Mouse (Mus musculus) right cerebral cortex, postnatal 4 days (tissue): ENCODE results near the gene Hist1h3g.

ENCODE experiments used
- DNase-seq: peaks from one replicate; pipeline ENCODE4 v3.0.0-alpha.2; 2022

Hist1h3g gene

GRCm38 (mm10) chr13:23515826-23516620 lies 19.2 kb upstream of the Hist1h3g start:
- DNase-seq = no peak

GRCm38 (mm10) chr13:23516822-23517602 lies 18.2 kb upstream of the Hist1h3g start:
- peak; percentile 79 for DNase-seq

- DNase-seq = peak; percentile 89
These were observed 17.5 kb upstream of the Hist1h3g start for GRCm38 (mm10) chr13:23517603-23518294.

- no peak for DNase-seq
These were observed 17.0 kb upstream of the Hist1h3g start for GRCm38 (mm10) chr13:23518295-23518603.

- peak; percentile 62 for DNase-seq
These were observed 16.3 kb upstream of the Hist1h3g start for GRCm38 (mm10) chr13:23518885-23519284.

GRCm38 (mm10) chr13:23519416-23519815 lies 15.8 kb upstream of the Hist1h3g start:
- DNase-seq = peak; percentile 65

- DNase-seq = peak; percentile 62
These were observed 13.5 kb upstream of the Hist1h3g start for GRCm38 (mm10) chr13:23521703-23522102.

- DNase-seq = no peak
These were observed 11.2 kb upstream of the Hist1h3g start for GRCm38 (mm10) chr13:23523976-23524375.

GRCm38 (mm10) chr13:23524654-23525053 lies 10.6 kb upstream of the Hist1h3g start:
- peak; percentile 82 for DNase-seq

- no peak for DNase-seq
These were observed 9.3 kb upstream of the Hist1h3g start for GRCm38 (mm10) chr13:23525901-23526300.

GRCm38 (mm10) chr13:23526312-23526711 lies 8.9 kb upstream of the Hist1h3g start:
- DNase-seq = peak; percentile 95

- DNase-seq = no peak
These were observed 6.2 kb upstream of the Hist1h3g start for GRCm38 (mm10) chr13:23529005-23529404.

GRCm38 (mm10) chr13:23529480-23530165 lies 5.6 kb upstream of the Hist1h3g start:
- DNase-seq = no peak

- peak; percentile 60 for DNase-seq
These were observed 4.9 kb upstream of the Hist1h3g start for GRCm38 (mm10) chr13:23530181-23530900.

- peak; percentile 88 for DNase-seq
These were observed 4.0 kb upstream of the Hist1h3g start, which contains the start of gene Hist1h4h for GRCm38 (mm10) chr13:23530901-23531875. TSS of gene Hist1h4h (plus strand) at chr13:23531050.

GRCm38 (mm10) chr13:23532262-23533075 lies 2.8 kb upstream of the Hist1h3g start:
- no peak for DNase-seq

- DNase-seq = peak; percentile 51
These were observed 1.5 kb upstream of the Hist1h3g start, which contains the start of gene Hist1h2af for GRCm38 (mm10) chr13:23533560-23534367. TSS of gene Hist1h2af (plus strand) at chr13:23533906.

- DNase-seq = no peak
These were observed 672 bp upstream of the Hist1h3g start for GRCm38 (mm10) chr13:23534368-23535131.
